Mouse (Mus musculus): Measurements from ENCODE around the gene 4933403O08Rik.

The 4933403O08Rik gene

DNA sequence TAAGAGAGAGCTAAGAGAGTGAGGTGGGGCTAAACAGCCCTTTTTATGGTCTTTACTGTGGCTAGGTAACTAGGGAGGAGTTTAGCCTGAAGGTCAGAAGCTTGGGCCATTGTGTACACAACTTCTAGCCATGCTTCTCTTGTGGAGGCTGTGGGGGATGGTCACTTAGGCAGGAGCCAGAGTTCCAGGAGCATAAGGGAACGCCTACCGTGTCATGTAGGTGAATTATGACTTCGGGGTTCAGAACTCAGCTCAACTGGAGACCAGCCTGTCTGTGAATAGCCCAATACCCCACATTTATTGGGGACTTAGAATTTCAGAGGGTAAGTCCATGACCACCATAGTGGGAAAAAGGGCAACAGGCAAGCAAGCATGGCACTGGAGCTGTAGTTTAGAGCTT, at the start of gene 4933403O08Rik:
TSS of gene 4933403O08Rik (plus strand) at position 301 of the 400 bp plus-strand sequence.
- no peak for DNase-seq (ENCODE audit: extremely low read depth, insufficient read length, low spot score)

DNA sequence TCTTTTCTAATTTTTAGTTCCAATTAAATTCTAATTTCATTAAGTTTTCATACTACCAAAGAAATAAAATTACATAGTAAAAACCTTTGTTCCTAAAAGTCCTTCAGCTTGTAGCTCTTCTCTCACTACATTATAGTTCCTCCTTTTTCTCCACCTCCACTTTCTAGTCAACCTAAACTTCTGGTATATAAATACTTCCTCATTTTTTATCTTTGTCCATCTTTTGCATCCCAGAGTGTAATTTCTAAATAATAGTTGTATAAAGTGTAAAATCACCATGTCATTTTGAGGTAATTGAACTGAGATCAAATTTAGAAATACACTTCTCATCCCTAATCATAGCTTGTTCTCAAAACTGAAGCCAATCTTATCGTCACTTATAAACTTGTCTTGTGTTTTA, 4.1 kb downstream of the 4933403O08Rik start:
- DNase-seq (ENCODE audit: extremely low read depth, insufficient read length, low spot score) = no peak

DNA sequence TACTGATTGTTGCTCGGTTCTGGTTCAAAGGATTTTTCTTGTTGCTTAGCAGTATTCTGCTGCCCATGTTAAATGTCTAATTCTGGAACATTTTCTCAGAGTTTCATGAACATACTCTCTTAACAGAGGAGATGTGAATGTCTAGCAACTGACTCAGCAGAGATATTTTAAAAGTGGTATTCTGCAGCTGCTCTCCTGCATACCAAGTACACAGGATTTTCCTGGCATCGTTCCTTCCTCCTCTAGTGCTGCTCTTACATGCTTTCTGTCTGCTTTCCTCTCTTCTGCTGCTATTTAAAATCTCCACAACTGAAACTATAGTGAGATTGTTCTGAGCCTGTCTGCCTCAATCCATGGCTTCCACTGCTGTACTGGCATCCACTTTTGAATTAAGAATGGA, 16.7 kb downstream of the 4933403O08Rik start:
- DNase-seq (ENCODE audit: extremely low read depth, insufficient read length, low spot score) = no peak

DNA sequence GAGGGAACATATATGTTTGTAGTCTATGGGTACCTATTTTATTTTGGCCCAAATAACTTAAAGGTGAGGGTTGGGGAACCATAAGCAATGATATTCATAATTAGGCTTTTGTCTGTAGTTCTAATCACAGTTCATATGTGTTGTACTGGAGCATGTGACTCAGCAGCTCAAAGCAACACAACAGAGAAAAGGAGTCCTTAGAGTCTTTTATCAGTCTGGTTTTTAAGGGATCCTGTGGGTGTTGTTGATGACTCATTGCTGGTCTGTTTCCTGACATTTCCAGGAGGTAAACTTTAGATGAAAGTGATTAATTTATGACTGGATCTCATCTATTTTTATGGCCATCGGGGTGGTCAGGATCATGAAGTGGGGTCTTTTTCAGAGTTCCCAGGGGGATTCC, 34.7 kb downstream of the 4933403O08Rik start:
- DNase-seq (ENCODE audit: extremely low read depth, insufficient read length, low spot score) = no peak

Measured in 3134 (cell line).